Mouse (Mus musculus) lung, embryonic 15.5 days (tissue): Measurements from ENCODE around the gene Eml2. TPM values are rescaled to one million over a fixed set of nuclear protein-coding genes. Genes with fewer than 3 reads are reported as not detected.

Experiments used
- ATAC-seq: fragments of 200-750 bp; cut with Nextera tagmentation; 2 replicates; pipeline ENCODE4 v1.8.0; 2017; ENCODE audit warnings: moderate number of reproducible peaks, borderline replicate concordance; ENCODE audit not compliant: low FRiP score, low TSS enrichment; ENCODE audit errors: extremely low read depth
- H3K27ac ChIP-seq: fragments of 300-500 bp; sonication (generic); 2 replicates; pipeline ENCODE4 v1.5.1; 2015; ENCODE audit warnings: moderate library complexity, mild to moderate bottlenecking, inconsistent platforms
- H3K27me3 ChIP-seq: fragments of 300-500 bp; sonication (generic); 2 replicates; pipeline ENCODE4 v1.6.1; 2015; ENCODE audit warnings: inconsistent platforms
- H3K36me3 ChIP-seq: fragments of 300-500 bp; sonication (generic); 2 replicates; pipeline ENCODE4 v1.6.1; 2015; ENCODE audit warnings: inconsistent platforms
- H3K4me1 ChIP-seq: fragments of 300-500 bp; sonication (generic); 2 replicates; pipeline ENCODE4 v1.6.1; 2015; ENCODE audit warnings: inconsistent platforms
- H3K4me2 ChIP-seq: fragments of 300-500 bp; sonication (generic); 2 replicates; pipeline ENCODE4 v1.6.1; 2015; ENCODE audit warnings: inconsistent platforms, mild to moderate bottlenecking, moderate library complexity
- H3K4me3 ChIP-seq: fragments of 300-500 bp; sonication (generic); 2 replicates; pipeline ENCODE4 v1.5.1; 2015; ENCODE audit warnings: mild to moderate bottlenecking, inconsistent platforms
- H3K9ac ChIP-seq: fragments of 300-500 bp; sonication (generic); 2 replicates; pipeline ENCODE4 v1.6.1; 2015; ENCODE audit warnings: inconsistent platforms
- H3K9me3 ChIP-seq: fragments of 300-500 bp; sonication (generic); 2 replicates; pipeline ENCODE4 v1.6.1; 2016; ENCODE audit warnings: inconsistent platforms
- WGBS: fragments of 180-500 bp; shearing (Covaris S2); methylation state at CpG from one replicate; pipeline ENCODE4 v1.1.7; 2015; 5-methylcytosine and 5-hydroxymethylcytosine counted together
- polyA plus RNA-seq: library from polyadenylated mRNA; unstranded; fragments of >200 nt; fragmentation: Nextera tagmentation; extraction: Ambion mirVana; gene quantifications from 2 replicates; pipeline ENCODE4 v1.2.1, GENCODE M21; 2015

Gene Eml2
- polyA plus RNA-seq: 10.7 and 12.2 TPM in 2 replicates

GRCm38 (mm10) chr7:19175708-19176515 lies at the start of gene Eml2:
Gene Eml2, plus strand, starts transcription at chr7:19176421.
- Histone ChIP-seq H3K9me3 (no peaks in the 10 kb centered on the region), H3K27me3 (peaks cover 68% of the 10 kb centered on the region), H3K4me3 (no peak within 1 kb of the TSS), H3K4me2 (peak within 1 kb of the TSS; percentile 14; the same call in 1 of the 2 replicates), H3K4me1 (peaks cover 43% of the 10 kb centered on the region), H3K9ac (no peak within 1 kb of the TSS), H3K36me3 (no peaks in the 10 kb centered on the region), H3K27ac (no peak within 1 kb of the TSS)
- no peak; the same call in 1 of the 2 replicates for ATAC-seq
- under 1% methylated on average over 30 of the region's 30 CpGs for WGBS

DNA sequence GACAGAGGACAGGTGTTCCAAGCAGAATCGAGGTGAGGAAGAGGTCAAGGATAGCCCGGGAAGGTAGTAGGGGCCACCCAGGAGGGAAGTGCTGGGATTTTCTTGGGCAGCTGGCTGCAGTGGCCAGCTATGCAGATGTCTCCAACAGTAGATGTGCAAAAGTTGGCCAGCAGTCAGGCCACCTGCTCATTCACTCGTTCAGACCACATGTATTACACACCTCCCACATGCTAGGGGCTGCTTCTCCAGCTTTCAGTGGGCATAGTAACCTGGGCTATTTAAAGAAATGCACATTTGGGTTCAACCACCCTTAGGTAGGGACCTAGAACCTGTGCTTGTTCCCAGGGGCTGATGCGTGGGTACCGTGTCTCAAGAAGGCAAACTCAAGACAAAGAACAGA lies 48.5 kb upstream of the Eml2 start:
- ATAC-seq: no peak
- Histone ChIP-seq H3K36me3 (0 out of 2 replicates have a peak, but pooled peaks cover 14% of the 10 kb centered on the region), H3K4me3 (no peak overlapping the region), H3K27me3 (no peaks in the 10 kb centered on the region), H3K27ac (no peak overlapping the region), H3K4me1 (peaks cover 18% of the 10 kb centered on the region), H3K9me3 (no peaks in the 10 kb centered on the region), H3K4me2 (no peak overlapping the region), H3K9ac (no peak overlapping the region)
- WGBS: 77% methylated on average over 5 of the region's 5 CpGs

- 0 out of 2 replicates have a peak, but pooled peaks cover 14% of the 10 kb centered on the region for H3K36me3 ChIP-seq
- H3K9ac ChIP-seq: no peak overlapping the region
- no peak overlapping the region for H3K4me3 ChIP-seq
- H3K9me3 ChIP-seq: no peaks in the 10 kb centered on the region
- H3K27me3 ChIP-seq: no peaks in the 10 kb centered on the region
- ATAC-seq: no peak
- peaks cover 18% of the 10 kb centered on the region for H3K4me1 ChIP-seq
- no peak overlapping the region for H3K27ac ChIP-seq
- no peak overlapping the region for H3K4me2 ChIP-seq
- 90% methylated on average over 5 of the region's 5 CpGs for WGBS
Measured at GRCm38 (mm10) chr7:19129396-19129795, 46.8 kb upstream of the Eml2 start.

DNA sequence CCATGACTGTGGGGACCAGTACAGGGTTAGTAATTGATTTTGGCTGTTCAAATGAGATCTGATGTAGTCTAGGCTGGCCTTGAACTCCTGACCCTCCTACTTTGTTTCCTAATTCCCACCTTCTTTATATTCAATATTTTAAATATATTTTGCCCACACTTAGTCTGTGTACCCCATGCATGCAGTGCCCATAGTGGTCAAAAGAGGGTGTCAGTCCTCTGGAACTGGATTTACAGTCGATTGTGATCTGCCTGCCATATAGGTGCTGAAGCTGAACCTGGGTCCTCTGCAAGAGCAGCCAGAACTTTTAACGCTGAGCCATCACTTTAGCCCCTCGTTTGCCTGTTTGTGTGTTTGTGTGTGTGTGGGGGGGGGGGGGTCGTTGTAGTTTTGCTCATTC lies 45.6 kb upstream of the Eml2 start:
- H3K4me2 ChIP-seq: peak overlapping the region; percentile 69
- peaks cover 19% of the 10 kb centered on the region; the same call in 1 of the 2 replicates for H3K36me3 ChIP-seq
- peak overlapping the region; percentile 4; the same call in 1 of the 2 replicates for H3K9ac ChIP-seq
- no peaks in the 10 kb centered on the region for H3K27me3 ChIP-seq
- peaks cover 18% of the 10 kb centered on the region for H3K4me1 ChIP-seq
- peak overlapping the region; percentile 64 for H3K27ac ChIP-seq
- ATAC-seq: no peak
- H3K9me3 ChIP-seq: no peaks in the 10 kb centered on the region
- 20% methylated on average over 4 of the region's 4 CpGs for WGBS
- peak overlapping the region; percentile 44 for H3K4me3 ChIP-seq

DNA sequence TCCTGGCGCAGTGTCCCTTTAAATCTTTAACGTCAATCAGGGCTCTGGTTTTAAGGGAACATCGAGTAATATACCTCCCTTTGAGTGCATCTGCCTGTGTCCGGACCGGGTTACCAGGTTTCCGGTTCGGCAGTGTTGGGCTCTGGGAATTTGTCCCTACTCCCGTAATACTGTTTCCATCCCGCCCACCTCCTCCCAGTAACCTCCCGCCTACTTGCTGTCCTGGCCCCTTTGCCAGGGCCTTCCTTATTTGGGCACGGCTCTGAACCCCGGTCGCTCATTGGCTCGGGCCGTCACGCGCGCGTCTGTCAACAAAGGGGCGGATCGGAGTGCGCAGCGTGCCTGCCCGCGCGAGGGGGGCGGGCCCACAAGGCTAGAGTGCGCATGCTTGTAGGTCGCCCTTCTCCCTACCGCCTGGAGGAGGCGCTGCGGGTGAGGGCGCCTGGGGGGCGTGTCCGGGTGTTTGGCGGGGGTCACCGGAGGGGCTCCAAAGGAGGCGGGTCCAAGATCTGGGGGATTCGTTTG lies 44.8 kb upstream of the Eml2 start:
- Histone ChIP-seq H3K9ac (peak overlapping the region; percentile 39), H3K9me3 (no peaks in the 10 kb centered on the region), H3K36me3 (peaks cover 25% of the 10 kb centered on the region), H3K4me3 (peak overlapping the region; percentile 44), H3K4me1 (peaks cover 18% of the 10 kb centered on the region), H3K4me2 (peak overlapping the region; percentile 69), H3K27me3 (no peaks in the 10 kb centered on the region), H3K27ac (peak overlapping the region; percentile 64)
- peak; percentile 99 for ATAC-seq
- WGBS: under 1% methylated on average over 39 of the region's 39 CpGs

GRCm38 (mm10) chr7:19136168-19136567 lies 40.1 kb upstream of the Eml2 start:
- ATAC-seq: no peak
- H3K9ac ChIP-seq: no peak overlapping the region
- no peaks in the 10 kb centered on the region for H3K9me3 ChIP-seq
- peaks cover 51% of the 10 kb centered on the region for H3K36me3 ChIP-seq
- peaks cover 5% of the 10 kb centered on the region; the same call in 1 of the 2 replicates for H3K4me1 ChIP-seq
- H3K27ac ChIP-seq: no peak overlapping the region
- H3K4me2 ChIP-seq: no peak overlapping the region
- no peaks in the 10 kb centered on the region for H3K27me3 ChIP-seq
- 92% methylated on average over 13 of the region's 13 CpGs for WGBS
- H3K4me3 ChIP-seq: no peak overlapping the region

DNA sequence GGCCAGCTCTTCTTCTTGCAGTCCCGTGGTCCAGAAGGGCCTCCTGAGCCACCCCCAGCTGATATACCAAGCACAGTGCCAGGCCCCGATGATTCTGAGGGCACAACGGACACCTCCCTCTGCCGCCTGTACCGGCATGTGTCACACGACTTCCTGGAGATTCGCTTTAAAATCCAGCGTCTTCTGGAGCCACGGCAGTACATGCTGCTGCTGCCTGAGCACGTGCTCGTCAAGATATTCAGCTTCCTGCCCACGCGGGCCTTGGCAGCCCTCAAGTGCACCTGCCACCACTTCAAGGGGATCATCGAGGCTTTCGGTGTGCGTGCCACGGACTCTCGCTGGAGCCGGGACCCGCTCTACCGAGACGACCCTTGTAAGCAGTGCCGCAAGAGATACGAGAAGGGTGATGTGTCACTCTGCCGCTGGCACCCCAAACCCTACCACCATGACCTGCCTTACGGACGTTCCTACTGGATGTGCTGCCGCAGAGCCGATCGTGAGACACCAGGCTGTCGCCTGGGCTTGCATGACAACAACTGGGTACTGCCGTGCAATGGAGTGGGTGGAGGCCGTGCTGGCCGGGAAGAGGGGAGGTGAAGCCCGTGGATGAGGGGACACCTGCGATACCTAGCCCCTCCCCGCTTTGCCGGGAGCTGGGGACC lies 39.4 kb upstream of the Eml2 start:
- Histone ChIP-seq H3K9me3 (no peaks in the 10 kb centered on the region), H3K27ac (no peak overlapping the region), H3K9ac (no peak overlapping the region), H3K4me2 (no peak overlapping the region), H3K36me3 (peaks cover 55% of the 10 kb centered on the region), H3K4me1 (peaks cover 4% of the 10 kb centered on the region; the same call in 1 of the 2 replicates), H3K4me3 (no peak overlapping the region), H3K27me3 (no peaks in the 10 kb centered on the region)
- 87% methylated on average over 38 of the region's 38 CpGs for WGBS
- no peak for ATAC-seq

- Histone ChIP-seq H3K9me3 (no peaks in the 10 kb centered on the region), H3K4me3 (no peak overlapping the region), H3K27me3 (no peaks in the 10 kb centered on the region), H3K4me2 (no peak overlapping the region), H3K27ac (no peak overlapping the region), H3K4me1 (no peaks in the 10 kb centered on the region), H3K9ac (no peak overlapping the region), H3K36me3 (peaks cover 55% of the 10 kb centered on the region)
- no peak for ATAC-seq
- WGBS: 36% methylated on average over 5 of the region's 5 CpGs
Measured at GRCm38 (mm10) chr7:19137380-19137779, 38.8 kb upstream of the Eml2 start.

- Histone ChIP-seq H3K36me3 (peaks cover 3% of the 10 kb centered on the region; the same call in 1 of the 2 replicates), H3K9ac (no peak overlapping the region), H3K4me3 (no peak overlapping the region), H3K27ac (no peak overlapping the region), H3K27me3 (no peaks in the 10 kb centered on the region), H3K4me1 (peaks cover 22% of the 10 kb centered on the region), H3K4me2 (no peak overlapping the region), H3K9me3 (no peaks in the 10 kb centered on the region)
- ATAC-seq: no peak
- WGBS: 82% methylated on average over 10 of the region's 10 CpGs
Measured at GRCm38 (mm10) chr7:19146793-19147192, 29.4 kb upstream of the Eml2 start.

- ATAC-seq: no peak
- H3K9ac ChIP-seq: no peak overlapping the region
- H3K27ac ChIP-seq: no peak overlapping the region
- peaks cover 22% of the 10 kb centered on the region for H3K4me1 ChIP-seq
- H3K4me3 ChIP-seq: no peak overlapping the region
- H3K4me2 ChIP-seq: no peak overlapping the region
- no peaks in the 10 kb centered on the region for H3K27me3 ChIP-seq
- peaks cover 10% of the 10 kb centered on the region for H3K36me3 ChIP-seq
- H3K9me3 ChIP-seq: no peaks in the 10 kb centered on the region
- WGBS: 43% methylated on average over 6 of the region's 6 CpGs
Measured at GRCm38 (mm10) chr7:19147497-19148045, 28.6 kb upstream of the Eml2 start.

GRCm38 (mm10) chr7:19148180-19148874 lies 27.9 kb upstream of the Eml2 start:
- Histone ChIP-seq H3K4me2 (peak overlapping the region; percentile 81), H3K9ac (peak overlapping the region; percentile 56), H3K27me3 (no peaks in the 10 kb centered on the region), H3K4me3 (peak overlapping the region; percentile 75), H3K27ac (peak overlapping the region; percentile 82; the same call in 1 of the 2 replicates), H3K36me3 (peaks cover 17% of the 10 kb centered on the region), H3K9me3 (no peaks in the 10 kb centered on the region), H3K4me1 (peaks cover 22% of the 10 kb centered on the region)
- WGBS: 10% methylated on average over 20 of the region's 20 CpGs
- no peak for ATAC-seq
